In the genomic region with DNA sequence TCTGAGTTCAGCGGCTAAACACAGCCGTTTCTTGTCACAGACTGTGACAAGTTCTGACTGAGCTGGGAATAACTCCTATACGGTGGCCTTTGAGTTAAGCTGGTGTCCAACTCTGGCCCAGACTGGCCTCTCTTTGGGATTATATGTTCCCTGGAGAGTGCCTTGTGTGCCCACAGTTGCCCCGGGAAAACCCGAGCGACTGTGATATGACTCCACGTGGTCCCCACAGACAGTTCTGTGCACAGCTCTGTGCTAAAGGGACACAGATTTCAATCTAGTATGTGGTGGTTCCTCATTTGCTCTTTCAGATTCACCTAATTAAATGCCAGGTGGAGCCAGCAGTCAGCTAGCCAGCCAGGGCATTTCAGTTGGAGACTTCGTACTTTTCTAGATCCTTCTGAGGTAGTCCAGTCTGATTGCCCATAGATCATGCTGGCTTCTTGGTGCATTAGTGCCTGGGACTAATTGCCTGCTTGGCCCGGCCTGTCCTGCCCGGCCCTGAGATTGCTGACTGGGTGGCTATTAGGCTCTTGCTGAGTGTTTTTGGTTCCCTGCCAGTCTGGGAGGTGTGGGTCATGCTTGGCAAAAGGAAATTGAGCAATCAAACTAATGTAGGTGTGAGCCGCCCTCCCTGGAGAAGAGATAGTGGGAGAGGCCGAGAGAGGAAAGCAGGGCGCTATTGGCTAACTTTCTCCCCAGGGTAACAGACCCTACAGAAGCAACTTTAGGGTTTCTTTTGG, we compare ENCODE assay signal across 10 mouse cellular contexts.
DNase-seq lines count a peak whose midpoint lies in the region; ATAC-seq and TF ChIP-seq lines count a peak whose summit lies in the region.
"Had no signal": no experiment of that assay in that cellular context is flagged by ENCODE, and none has a peak within 500 bp of the region (broad histone marks: within the 10 kb centered on the region; RNA-seq: fewer than 3 reads in every experiment).

No protein-coding gene starts in this region.

- TF ChIP-seq CTCF in hindbrain, postnatal 0 days (IDR thresholded peaks at IDR 0.05; ENCODE audit: low read depth): no peak

- peaks cover 11% of the 10 kb centered on the region; the same call in 1 of the 2 replicates for H3K4me1 ChIP-seq in hindbrain, postnatal 0 days (ENCODE audit: insufficient read depth, low read length)
- H3K4me1 ChIP-seq in hindbrain, embryonic 13.5 days (replicated peaks): peaks cover 24% of the 10 kb centered on the region
- H3K4me1 ChIP-seq in lung, embryonic 16.5 days (replicated peaks; ENCODE audit: control insufficient read depth, insufficient read depth, low read length): peaks cover 8% of the 10 kb centered on the region

- 0 out of 2 replicates have a peak, but pooled peaks have one; percentile 42 for ATAC-seq in hindbrain, postnatal 0 days
- no peak for ATAC-seq in hindbrain, embryonic 13.5 days (ENCODE audit: low FRiP score)
- peak; percentile 82 for ATAC-seq in lung, embryonic 16.5 days (ENCODE audit: low read depth)
- no peak for ATAC-seq in erythroblast, adult 5-6 weeks (replicated peaks; ENCODE audit: low FRiP score, poor library complexity, severe bottlenecking)

- no peaks in the 10 kb centered on the region for H3K9me3 ChIP-seq in hindbrain, postnatal 0 days (ENCODE audit: low read length)
- H3K9me3 ChIP-seq in hindbrain, embryonic 13.5 days: no peaks in the 10 kb centered on the region
- H3K9me3 ChIP-seq in lung, embryonic 16.5 days (ENCODE audit: control insufficient read depth, low read length): no peaks in the 10 kb centered on the region
- H3K9me3 ChIP-seq: embryonic facial prominence, embryonic 13.5 days; limb, embryonic 15.5 days had no signal

- no peak overlapping the region for H3K9ac ChIP-seq in hindbrain, postnatal 0 days (replicated peaks; ENCODE audit: low read length)
- H3K9ac ChIP-seq in hindbrain, embryonic 13.5 days: no peak overlapping the region
- no peak overlapping the region for H3K9ac ChIP-seq in lung, embryonic 16.5 days (ENCODE audit: low read length)
- H3K9ac ChIP-seq: embryonic facial prominence, embryonic 13.5 days; limb, embryonic 15.5 days had no signal

- no peak overlapping the region for H3K4me3 ChIP-seq in hindbrain, postnatal 0 days (ENCODE audit: low read length)
- H3K4me3 ChIP-seq in hindbrain, embryonic 13.5 days: no peak overlapping the region
- H3K4me3 ChIP-seq in lung, embryonic 16.5 days (ENCODE audit: low read length): no peak overlapping the region
- H3K4me3 ChIP-seq: embryonic facial prominence, embryonic 13.5 days; limb, embryonic 15.5 days had no signal

- H3K4me2 ChIP-seq in hindbrain, postnatal 0 days (ENCODE audit: low read depth, low read length): no peak overlapping the region
- no peak overlapping the region for H3K4me2 ChIP-seq in hindbrain, embryonic 13.5 days
- H3K4me2 ChIP-seq in lung, embryonic 16.5 days (ENCODE audit: low read depth, low read length): no peak overlapping the region
- H3K4me2 ChIP-seq: embryonic facial prominence, embryonic 13.5 days; limb, embryonic 15.5 days had no signal

- no peaks in the 10 kb centered on the region for H3K27me3 ChIP-seq in hindbrain, postnatal 0 days (ENCODE audit: insufficient read depth, low read length)
- no peaks in the 10 kb centered on the region for H3K27me3 ChIP-seq in hindbrain, embryonic 13.5 days
- no peaks in the 10 kb centered on the region for H3K27me3 ChIP-seq in lung, embryonic 16.5 days (ENCODE audit: control insufficient read depth, insufficient read depth, low read depth, low read length)
- H3K27me3 ChIP-seq: embryonic facial prominence, embryonic 13.5 days; limb, embryonic 15.5 days had no signal

- no peaks in the 10 kb centered on the region for H3K36me3 ChIP-seq in hindbrain, postnatal 0 days (ENCODE audit: insufficient read depth, low read length)
- no peaks in the 10 kb centered on the region for H3K36me3 ChIP-seq in hindbrain, embryonic 13.5 days
- no peaks in the 10 kb centered on the region for H3K36me3 ChIP-seq in lung, embryonic 16.5 days (ENCODE audit: control insufficient read depth, insufficient read depth, low read length)
- H3K36me3 ChIP-seq: embryonic facial prominence, embryonic 13.5 days; limb, embryonic 15.5 days had no signal

- no peak overlapping the region for H3K27ac ChIP-seq in hindbrain, postnatal 0 days
- H3K27ac ChIP-seq in hindbrain, embryonic 13.5 days: no peak overlapping the region
- H3K27ac ChIP-seq in lung, embryonic 16.5 days (ENCODE audit: low read length): peak overlapping the region; percentile 38; the same call in 1 of the 2 replicates
- H3K27ac ChIP-seq: embryonic facial prominence, embryonic 13.5 days; limb, embryonic 15.5 days had no signal

- DNase-seq in hindbrain, postnatal 0 days (ENCODE audit: low spot score): peak; percentile 41
- DNase-seq in ZHBTc4 (ENCODE audit: low read depth, low spot score): peak; percentile 3
- peak; percentile 58 for DNase-seq in gonadal fat pad, adult 2 months (ENCODE audit: low read depth)
- DNase-seq in yolk sac, embryonic 10.5 days (ENCODE audit: low spot score): no peak
- no peak for DNase-seq in layer of hippocampus, adult 18-20 months (ENCODE audit: low spot score in 2 of 2)

- WGBS in hindbrain, postnatal 0 days: 61% methylated on average over 13 of the region's 13 CpGs
- WGBS in hindbrain, embryonic 13.5 days: 79% methylated on average over 13 of the region's 13 CpGs
- 55% methylated on average over 13 of the region's 13 CpGs for WGBS in lung, embryonic 16.5 days

Comparison
In these comparisons a context has a peak if more than half of its experiments do, and no peak if none do; other contexts are left out.
1. ATAC-seq: peak in hindbrain, postnatal 0 days (single experiment) and lung, embryonic 16.5 days (single experiment); none in hindbrain, embryonic 13.5 days (single experiment) and erythroblast, adult 5-6 weeks (single experiment).
2. DNase-seq: peak in hindbrain, postnatal 0 days (single experiment), ZHBTc4 (single experiment) and gonadal fat pad, adult 2 months (single experiment); none in yolk sac, embryonic 10.5 days (single experiment) and layer of hippocampus, adult 18-20 months (0 of 2).